Mouse (Mus musculus) heart, embryonic 11.5 days (tissue): ENCODE results near the gene D11Wsu47e. TPM values are rescaled to one million over a fixed set of nuclear protein-coding genes. Genes with fewer than 3 reads are reported as not detected.
"Not testable (repeated sequence)": the region's sequence is repeated elsewhere in the genome, so short reads cannot be mapped to it uniquely, and the experiment has no call there.

ENCODE experiments used
- ATAC-seq: fragments of 200-750 bp; cut with Nextera tagmentation; replicated peaks from 2 replicates; pipeline ENCODE4 v1.8.0; 2017; ENCODE audit warnings: moderate library complexity; ENCODE audit not compliant: insufficient number of reproducible peaks, low FRiP score, low TSS enrichment
- H3K27ac ChIP-seq: fragments of 300-500 bp; sonication (generic); 2 replicates; pipeline ENCODE4 v1.5.1; 2014; ENCODE audit warnings: mild to moderate bottlenecking, low read depth, low read length
- H3K27me3 ChIP-seq: fragments of 300-500 bp; sonication (generic); 2 replicates; pipeline ENCODE4 v1.6.1; 2014; ENCODE audit warnings: mild to moderate bottlenecking, low read length, mixed read lengths; ENCODE audit not compliant: control insufficient read depth, insufficient read depth
- H3K36me3 ChIP-seq: fragments of 300-500 bp; sonication (generic); 2 replicates; pipeline ENCODE4 v1.6.1; 2014; ENCODE audit warnings: mild to moderate bottlenecking, low read length, moderate library complexity, mixed read lengths; ENCODE audit not compliant: control insufficient read depth, insufficient read depth
- H3K4me1 ChIP-seq: fragments of 300-500 bp; sonication (generic); 2 replicates; pipeline ENCODE4 v1.6.1; 2014; ENCODE audit warnings: low read length; ENCODE audit not compliant: control insufficient read depth, insufficient read depth
- H3K4me2 ChIP-seq: fragments of 300-500 bp; sonication (generic); 2 replicates; pipeline ENCODE4 v1.6.1; 2014; ENCODE audit warnings: mild to moderate bottlenecking, moderate library complexity
- H3K4me3 ChIP-seq: fragments of 300-500 bp; sonication (generic); 2 replicates; pipeline ENCODE4 v1.5.1; 2014; ENCODE audit warnings: low read depth, low read length
- H3K9ac ChIP-seq: fragments of 300-500 bp; sonication (generic); 2 replicates; pipeline ENCODE4 v1.6.1; 2014; ENCODE audit warnings: mild to moderate bottlenecking, low read depth, low read length, moderate library complexity
- H3K9me3 ChIP-seq: fragments of 300-500 bp; sonication (generic); replicated peaks from 2 replicates; pipeline ENCODE4 v1.6.1; 2016; ENCODE audit warnings: low read length; ENCODE audit not compliant: control insufficient read depth
- WGBS: fragments of 180-500 bp; shearing (Covaris S2); extraction: QIAGEN DNeasy Blood & Tissue Kit; methylation state at CpG from one replicate; pipeline ENCODE4 v1.1.7; 2014; ENCODE audit not compliant: insufficient replicate concordance; 5-methylcytosine and 5-hydroxymethylcytosine counted together
- polyA plus RNA-seq: library from polyadenylated mRNA; unstranded; fragments of >200 nt; fragmentation: Nextera tagmentation; extraction: Ambion mirVana; gene quantifications from 2 replicates; pipeline ENCODE4 v1.2.1, GENCODE M21; 2014

The D11Wsu47e gene
- polyA plus RNA-seq, 1 experiment from 2014 or later = 18.1 TPM

- no peaks in the 10 kb centered on the region for H3K4me1 ChIP-seq
- no peak overlapping the region for H3K4me3 ChIP-seq
- ATAC-seq = no peak
- H3K27ac ChIP-seq = no peak overlapping the region
- WGBS = 90% methylated on average over 4 of the region's 4 CpGs
- H3K27me3 ChIP-seq = no peaks in the 10 kb centered on the region
- H3K9ac ChIP-seq = no peak overlapping the region
- no peaks in the 10 kb centered on the region for H3K9me3 ChIP-seq
- peaks cover 53% of the 10 kb centered on the region for H3K36me3 ChIP-seq
- no peak overlapping the region for H3K4me2 ChIP-seq
These were observed 25.4 kb upstream of the D11Wsu47e start for GRCm38 (mm10) chr11:113658763-113659162.

GRCm38 (mm10) chr11:113660213-113660612, 24.0 kb upstream of the D11Wsu47e start:
- not testable (repeated sequence) for H3K9me3 ChIP-seq, H3K4me2 ChIP-seq, H3K27ac ChIP-seq, H3K27me3 ChIP-seq, H3K4me1 ChIP-seq, H3K9ac ChIP-seq, ATAC-seq, H3K4me3 ChIP-seq
- peaks cover 45% of the 10 kb centered on the region for H3K36me3 ChIP-seq
- WGBS = 95% methylated on average over 3 of the region's 3 CpGs

GRCm38 (mm10) chr11:113660940-113661339, 23.3 kb upstream of the D11Wsu47e start:
- Histone ChIP-seq H3K36me3 (peaks cover 44% of the 10 kb centered on the region), H3K4me1 (no peaks in the 10 kb centered on the region; the same call in 1 of the 2 replicates), H3K9me3 (no peaks in the 10 kb centered on the region), H3K9ac (no peak overlapping the region), H3K4me2 (no peak overlapping the region), H3K27ac (no peak overlapping the region), H3K27me3 (no peaks in the 10 kb centered on the region), H3K4me3 (no peak overlapping the region)
- 94% methylated on average over 11 of the region's 11 CpGs for WGBS
- no peak for ATAC-seq

- H3K4me1 ChIP-seq = peaks cover 5% of the 10 kb centered on the region
- no peak overlapping the region for H3K4me3 ChIP-seq
- WGBS = 91% methylated on average over 18 of the region's 18 CpGs
- no peaks in the 10 kb centered on the region for H3K27me3 ChIP-seq
- H3K9ac ChIP-seq = no peak overlapping the region
- peaks cover 37% of the 10 kb centered on the region for H3K36me3 ChIP-seq
- ATAC-seq = no peak
- no peaks in the 10 kb centered on the region for H3K9me3 ChIP-seq
- no peak overlapping the region for H3K27ac ChIP-seq
- H3K4me2 ChIP-seq = no peak overlapping the region
These were observed 22.3 kb upstream of the D11Wsu47e start for GRCm38 (mm10) chr11:113661835-113662351.

GRCm38 (mm10) chr11:113664279-113664678, 19.9 kb upstream of the D11Wsu47e start:
- no peak overlapping the region for H3K27ac ChIP-seq
- no peaks in the 10 kb centered on the region for H3K27me3 ChIP-seq
- peaks cover 21% of the 10 kb centered on the region for H3K36me3 ChIP-seq
- WGBS = 69% methylated on average over 2 of the region's 2 CpGs
- H3K4me1 ChIP-seq = peaks cover 11% of the 10 kb centered on the region
- ATAC-seq = no peak
- H3K9me3 ChIP-seq = no peaks in the 10 kb centered on the region
- H3K9ac ChIP-seq = no peak overlapping the region
- H3K4me3 ChIP-seq = no peak overlapping the region
- no peak overlapping the region for H3K4me2 ChIP-seq

- Histone ChIP-seq H3K9me3 (no peaks in the 10 kb centered on the region), H3K9ac (no peak overlapping the region), H3K4me2 (no peak overlapping the region), H3K36me3 (peaks cover 15% of the 10 kb centered on the region), H3K4me1 (peaks cover 11% of the 10 kb centered on the region), H3K27me3 (no peaks in the 10 kb centered on the region), H3K27ac (no peak overlapping the region), H3K4me3 (no peak overlapping the region)
- ATAC-seq = no peak
- WGBS = 66% methylated on average over 6 of the region's 6 CpGs
These were observed 18.0 kb upstream of the D11Wsu47e start for GRCm38 (mm10) chr11:113666205-113666604.

- Histone ChIP-seq H3K4me2 (no peak overlapping the region), H3K9ac (0 out of 2 replicates have a peak overlapping the region, but pooled peaks have one; percentile 16), H3K27ac (no peak overlapping the region), H3K27me3 (no peaks in the 10 kb centered on the region), H3K9me3 (no peaks in the 10 kb centered on the region), H3K4me1 (peaks cover 11% of the 10 kb centered on the region), H3K36me3 (peaks cover 12% of the 10 kb centered on the region), H3K4me3 (no peak overlapping the region)
- no peak for ATAC-seq
- 60% methylated on average over 10 of the region's 10 CpGs for WGBS
These were observed 17.6 kb upstream of the D11Wsu47e start for GRCm38 (mm10) chr11:113666648-113667047.

GRCm38 (mm10) chr11:113667122-113667521, 17.1 kb upstream of the D11Wsu47e start:
- peaks cover 11% of the 10 kb centered on the region for H3K4me1 ChIP-seq
- WGBS = 75% methylated on average over 2 of the region's 2 CpGs
- H3K4me2 ChIP-seq = no peak overlapping the region
- no peaks in the 10 kb centered on the region for H3K27me3 ChIP-seq
- peak overlapping the region; percentile 35; the same call in 1 of the 2 replicates for H3K27ac ChIP-seq
- H3K4me3 ChIP-seq = no peak overlapping the region
- peaks cover 7% of the 10 kb centered on the region for H3K36me3 ChIP-seq
- ATAC-seq = no peak; the same call in 1 of the 2 replicates
- no peak overlapping the region for H3K9ac ChIP-seq
- no peaks in the 10 kb centered on the region for H3K9me3 ChIP-seq

GRCm38 (mm10) chr11:113667704-113668103, 16.5 kb upstream of the D11Wsu47e start:
- WGBS = 74% methylated on average over 4 of the region's 4 CpGs
- ATAC-seq = no peak
- Histone ChIP-seq H3K27me3 (no peaks in the 10 kb centered on the region), H3K9me3 (no peaks in the 10 kb centered on the region), H3K36me3 (peaks cover 10% of the 10 kb centered on the region), H3K4me3 (no peak overlapping the region), H3K4me1 (peaks cover 11% of the 10 kb centered on the region), H3K27ac (peak overlapping the region; percentile 35; the same call in 1 of the 2 replicates), H3K4me2 (no peak overlapping the region), H3K9ac (no peak overlapping the region; the same call in 1 of the 2 replicates)
